Mouse (Mus musculus): Measurements from ENCODE around the gene Irak3. TPM values are rescaled to one million over a fixed set of nuclear protein-coding genes. Genes with fewer than 3 reads are reported as not detected.

Gene Irak3
- polyA plus RNA-seq, 1 experiment from 2014 or later = 0.32 TPM

DNA sequence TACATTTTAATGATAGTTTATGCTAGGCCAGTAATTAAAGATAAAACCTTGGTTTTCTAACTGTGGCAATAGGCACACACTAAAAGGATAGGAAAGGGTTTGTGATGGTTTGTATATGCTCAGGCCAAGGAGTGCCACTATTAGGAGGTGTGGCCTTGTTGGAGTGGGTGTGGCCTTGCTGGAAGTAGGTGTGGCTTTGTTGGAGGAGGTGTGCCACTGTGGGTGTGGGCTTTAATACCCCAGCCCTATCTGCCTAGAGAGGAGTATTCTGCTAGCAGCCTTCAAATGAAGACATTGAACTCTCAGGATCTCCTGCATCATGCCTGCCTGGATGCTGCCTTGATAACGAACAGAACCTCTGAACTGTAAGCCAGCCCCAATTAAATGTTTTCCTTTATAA, 101.1 kb downstream of the Irak3 start:
- Histone ChIP-seq H3K36me3 (ENCODE audit: control insufficient read depth, insufficient read depth, low read length) (no peaks in the 10 kb centered on the region), H3K27me3 (ENCODE audit: control insufficient read depth, insufficient read depth, low read length) (no peaks in the 10 kb centered on the region), H3K9me3 (ENCODE audit: control insufficient read depth, low read length) (no peaks in the 10 kb centered on the region), H3K27ac (ENCODE audit: low read depth, low read length) (no peak overlapping the region), H3K4me2 (ENCODE audit: low read depth, low read length) (no peak overlapping the region), H3K9ac (replicated peaks; ENCODE audit: low read depth, low read length) (no peak overlapping the region), H3K4me1 (ENCODE audit: control insufficient read depth, insufficient read depth, low read length) (no peaks in the 10 kb centered on the region), H3K4me3 (ENCODE audit: low read depth, low read length) (no peak overlapping the region)
- ATAC-seq (ENCODE audit: low read depth) = no peak
- WGBS = 94% methylated on average over 1 of the region's 1 CpGs

GRCm38 (mm10) chr10:120097564-120097963, 104.4 kb downstream of the Irak3 start:
- Histone ChIP-seq H3K9ac (replicated peaks; ENCODE audit: low read depth, low read length) (no peak overlapping the region), H3K27me3 (ENCODE audit: control insufficient read depth, insufficient read depth, low read length) (no peaks in the 10 kb centered on the region), H3K4me1 (ENCODE audit: control insufficient read depth, insufficient read depth, low read length) (no peaks in the 10 kb centered on the region), H3K27ac (ENCODE audit: low read depth, low read length) (no peak overlapping the region), H3K36me3 (ENCODE audit: control insufficient read depth, insufficient read depth, low read length) (no peaks in the 10 kb centered on the region; the same call in 1 of the 2 replicates), H3K9me3 (ENCODE audit: control insufficient read depth, low read length) (no peaks in the 10 kb centered on the region), H3K4me3 (ENCODE audit: low read depth, low read length) (no peak overlapping the region), H3K4me2 (ENCODE audit: low read depth, low read length) (no peak overlapping the region)
- ATAC-seq (ENCODE audit: low read depth) = no peak
- 87% methylated on average over 5 of the region's 5 CpGs for WGBS

DNA sequence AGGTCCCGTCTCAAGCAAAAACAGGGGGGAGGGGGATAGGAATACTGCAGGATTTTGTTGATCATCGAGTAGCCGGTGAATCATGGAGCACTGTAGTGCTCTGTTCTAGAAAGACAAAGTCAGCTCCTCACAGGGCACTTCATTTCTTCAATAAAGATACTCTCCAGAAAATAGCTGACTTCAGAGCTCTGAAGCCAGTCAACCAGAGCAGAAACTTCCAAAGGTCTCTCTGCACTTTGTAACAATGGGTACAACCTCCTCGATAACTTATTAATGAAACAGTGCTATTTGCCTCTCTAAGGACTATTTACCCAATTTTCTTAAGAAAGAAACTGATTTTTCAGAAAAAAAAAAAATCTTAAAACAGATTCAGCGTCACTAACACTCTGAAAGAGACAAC, 106.2 kb downstream of the Irak3 start:
- WGBS = 97% methylated on average over 5 of the region's 5 CpGs
- no peaks in the 10 kb centered on the region for H3K27me3 ChIP-seq (ENCODE audit: control insufficient read depth, insufficient read depth, low read length)
- H3K4me2 ChIP-seq (ENCODE audit: low read depth, low read length) = no peak overlapping the region
- no peaks in the 10 kb centered on the region for H3K4me1 ChIP-seq (ENCODE audit: control insufficient read depth, insufficient read depth, low read length)
- ATAC-seq (ENCODE audit: low read depth) = no peak
- no peaks in the 10 kb centered on the region for H3K9me3 ChIP-seq (ENCODE audit: control insufficient read depth, low read length)
- no peak overlapping the region for H3K4me3 ChIP-seq (ENCODE audit: low read depth, low read length)
- no peaks in the 10 kb centered on the region; the same call in 1 of the 2 replicates for H3K36me3 ChIP-seq (ENCODE audit: control insufficient read depth, insufficient read depth, low read length)
- H3K9ac ChIP-seq (replicated peaks; ENCODE audit: low read depth, low read length) = no peak overlapping the region
- no peak overlapping the region for H3K27ac ChIP-seq (ENCODE audit: low read depth, low read length)

- Histone ChIP-seq H3K9me3 (ENCODE audit: control insufficient read depth, low read length) (no peaks in the 10 kb centered on the region), H3K36me3 (ENCODE audit: control insufficient read depth, insufficient read depth, low read length) (no peaks in the 10 kb centered on the region; the same call in 1 of the 2 replicates), H3K4me2 (ENCODE audit: low read depth, low read length) (no peak overlapping the region)
These were observed 106.8 kb downstream of the Irak3 start for GRCm38 (mm10) chr10:120095136-120095535.

GRCm38 (mm10) chr10:120092548-120092947, 109.4 kb downstream of the Irak3 start:
- H3K9ac ChIP-seq (replicated peaks; ENCODE audit: low read depth, low read length) = no peak overlapping the region
- no peak overlapping the region for H3K4me2 ChIP-seq (ENCODE audit: low read depth, low read length)
- no peaks in the 10 kb centered on the region for H3K9me3 ChIP-seq (ENCODE audit: control insufficient read depth, low read length)
- no peaks in the 10 kb centered on the region for H3K4me1 ChIP-seq (ENCODE audit: control insufficient read depth, insufficient read depth, low read length)
- no peak overlapping the region for H3K4me3 ChIP-seq (ENCODE audit: low read depth, low read length)
- WGBS = 93% methylated on average over 12 of the region's 12 CpGs
- no peak overlapping the region for H3K27ac ChIP-seq (ENCODE audit: low read depth, low read length)
- no peak for ATAC-seq (ENCODE audit: low read depth)
- no peaks in the 10 kb centered on the region; the same call in 1 of the 2 replicates for H3K36me3 ChIP-seq (ENCODE audit: control insufficient read depth, insufficient read depth, low read length)
- H3K27me3 ChIP-seq (ENCODE audit: control insufficient read depth, insufficient read depth, low read length) = no peaks in the 10 kb centered on the region

More at GRCm38 (mm10) chr10:120095136-120095535, 106.8 kb downstream of the Irak3 start:
- no peaks in the 10 kb centered on the region for H3K27me3 ChIP-seq (ENCODE audit: control insufficient read depth, insufficient read depth, low read length)
- WGBS = 94% methylated on average over 9 of the region's 9 CpGs
- H3K4me3 ChIP-seq (ENCODE audit: low read depth, low read length) = no peak overlapping the region
- no peak for ATAC-seq (ENCODE audit: low read depth)
- no peaks in the 10 kb centered on the region for H3K4me1 ChIP-seq (ENCODE audit: control insufficient read depth, insufficient read depth, low read length)
- no peak overlapping the region for H3K9ac ChIP-seq (replicated peaks; ENCODE audit: low read depth, low read length)
- H3K27ac ChIP-seq (ENCODE audit: low read depth, low read length) = no peak overlapping the region

Other genes starting within 250 kb of the Irak3 start
- 1.9 and 2.6 TPM in 2 replicates for gene Helb, start 89.1 kb downstream of the Irak3 start, polyA plus RNA-seq (2014; fragmentation: Nextera tagmentation; extraction: Ambion mirVana)
- 116 and 120 TPM in 2 replicates for gene Tmbim4, start 540 bp downstream of the Irak3 start, polyA plus RNA-seq (2014; fragmentation: Nextera tagmentation; extraction: Ambion mirVana)
- 41.3 and 44.3 TPM in 2 replicates for gene Llph, start 24.9 kb upstream of the Irak3 start, polyA plus RNA-seq (2014; fragmentation: Nextera tagmentation; extraction: Ambion mirVana)

Measured in neural tube, embryonic 14.5 days (tissue).